Mouse (Mus musculus) lung, adult 2 months (tissue): ENCODE measurements at regions not wholly inside any gene's neighbourhood (a gene's known extent, or its start where the extent isn't known, plus 50 kb on each side); places are given as distances from the start of the nearest gene placed in this dataset.
"Not testable (repeated sequence)": the region's sequence is repeated elsewhere in the genome, so short reads cannot be mapped to it uniquely, and the experiment has no call there.

Experiments used
- DNase-seq: peaks from one replicate; pipeline ENCODE4 v3.0.0; 2022
- H3K4me1 ChIP-seq: fragments of 200-500 bp; 2 replicates; pipeline ENCODE4 v1.6.1; 2011; ENCODE audit warnings: low read length; ENCODE audit not compliant: control insufficient read depth, insufficient read depth
- H3K4me3 ChIP-seq: fragments of 200-500 bp; replicated peaks from 2 replicates; pipeline ENCODE3; 2011; ENCODE audit warnings: low read depth, mild to moderate bottlenecking, control low read depth, low read length; ENCODE audit errors: extremely low read depth
- CTCF ChIP-seq: fragments of 200-500 bp; IDR thresholded peaks from 2 replicates; pipeline ENCODE4 v1.5.1; 2011; ENCODE audit warnings: mild to moderate bottlenecking, low read length, control low read depth; ENCODE audit not compliant: insufficient read depth
- POLR2A ChIP-seq: fragments of 200-500 bp; IDR thresholded peaks from 2 replicates; pipeline ENCODE4 v1.6.1; 2011; ENCODE audit warnings: low read depth, mild to moderate bottlenecking, control low read depth, low read length, borderline replicate concordance; ENCODE audit errors: extremely low read depth
- WGBS: fragments of 180-500 bp; shearing (Covaris S2); methylation state at CpG from one replicate; pipeline ENCODE4 v1.1.7; 2018; 5-methylcytosine and 5-hydroxymethylcytosine counted together

DNA sequence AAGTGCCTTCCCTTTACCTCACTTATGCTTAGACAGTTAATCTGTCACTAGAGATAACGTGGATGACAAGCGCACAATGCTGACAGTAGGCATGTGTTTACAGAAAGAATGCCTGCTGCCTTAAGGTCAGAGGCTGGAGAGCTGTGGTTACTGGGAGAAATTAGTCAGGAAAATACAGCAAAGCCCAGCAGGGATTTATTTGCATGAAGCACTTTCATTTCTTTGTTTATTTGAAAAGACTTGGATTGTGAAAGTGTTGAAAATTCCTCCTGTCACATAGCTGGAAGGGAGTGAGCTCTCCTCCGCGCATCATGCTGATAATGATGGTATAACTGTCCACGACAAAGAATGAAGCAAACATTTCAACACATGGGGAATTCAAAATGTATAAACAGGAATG lies 237.5 kb upstream of the Speer4f2 start:
- no peak for DNase-seq
- WGBS, result 17% methylated on average over 5 of the region's 5 CpGs
- Histone ChIP-seq H3K4me3 (no peak overlapping the region), H3K4me1 (no peaks in the 10 kb centered on the region)
- TF ChIP-seq CTCF (no peak), POLR2A (no peak)

DNA sequence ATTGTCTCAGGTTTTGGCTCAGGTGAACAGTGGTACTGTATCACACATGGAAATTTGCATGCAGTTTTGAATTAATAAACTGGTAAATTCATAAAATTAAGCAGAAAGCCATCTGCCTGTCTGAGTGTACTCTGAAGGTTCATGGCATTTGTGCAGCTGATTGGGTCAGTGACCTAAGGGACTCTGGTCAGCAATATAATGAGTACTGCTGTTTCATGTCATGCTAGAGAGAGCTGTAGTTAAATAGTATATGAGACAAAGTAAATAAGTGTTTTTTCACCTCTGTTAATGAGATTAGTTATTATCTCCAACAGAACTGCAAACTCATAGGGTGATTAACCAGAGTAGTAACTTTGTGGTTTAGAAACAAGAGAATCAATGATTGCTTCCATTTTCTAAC lies 231.4 kb upstream of the Speer4f2 start:
- no peaks in the 10 kb centered on the region for H3K4me1 ChIP-seq
- DNase-seq, result no peak
- TF ChIP-seq CTCF (no peak), POLR2A (no peak)
- no peak overlapping the region for H3K4me3 ChIP-seq

DNA sequence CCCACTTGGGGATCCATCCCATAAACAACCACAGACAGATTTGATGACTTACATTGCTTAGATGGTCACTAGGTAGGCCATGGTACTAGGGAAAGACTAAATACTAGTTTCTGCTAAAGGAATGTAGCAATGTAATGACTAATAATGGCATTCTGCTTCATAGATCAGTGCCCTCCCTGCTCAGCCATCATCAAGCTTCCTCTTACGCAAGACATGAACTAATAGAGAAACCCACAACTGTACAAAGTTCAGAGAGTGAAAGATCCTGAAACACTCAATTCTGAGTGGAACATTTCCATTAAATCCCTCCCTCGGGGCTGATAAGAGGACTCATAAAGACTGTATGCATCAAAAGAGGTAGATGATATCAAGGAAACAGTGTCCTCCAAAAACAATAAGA lies 198.4 kb upstream of the Speer4f2 start:
- H3K4me1 ChIP-seq, result no peaks in the 10 kb centered on the region
- TF ChIP-seq CTCF (no peak), POLR2A (no peak)
- 87% methylated on average over 2 of the region's 2 CpGs for WGBS
- H3K4me3 ChIP-seq, result no peak overlapping the region
- DNase-seq, result no peak

DNA sequence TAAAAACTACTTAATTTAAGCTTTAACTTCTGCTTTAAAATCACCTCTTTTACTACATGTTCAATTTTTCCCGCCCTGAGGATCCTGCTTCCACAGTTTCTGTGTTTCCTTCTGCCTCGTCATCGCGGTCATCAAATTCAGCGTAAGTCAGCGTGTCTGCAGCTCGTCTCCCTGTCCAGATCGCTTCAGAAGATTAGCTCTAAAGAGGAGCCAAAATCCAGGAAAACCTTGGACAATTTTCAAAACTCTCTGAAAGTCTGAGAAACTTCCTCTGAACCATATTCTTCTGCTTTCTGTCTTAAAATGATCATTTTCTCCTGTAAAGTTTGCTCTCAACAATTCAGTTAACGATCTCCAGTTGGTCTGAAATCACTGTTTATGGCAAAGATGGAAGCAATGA lies 196.2 kb upstream of the Speer4f2 start:
- no peak overlapping the region for H3K4me3 ChIP-seq
- no peaks in the 10 kb centered on the region for H3K4me1 ChIP-seq
- 73% methylated on average over 9 of the region's 9 CpGs for WGBS
- DNase-seq, result no peak
- TF ChIP-seq CTCF, result no peak
- TF ChIP-seq POLR2A, result no peak

DNA sequence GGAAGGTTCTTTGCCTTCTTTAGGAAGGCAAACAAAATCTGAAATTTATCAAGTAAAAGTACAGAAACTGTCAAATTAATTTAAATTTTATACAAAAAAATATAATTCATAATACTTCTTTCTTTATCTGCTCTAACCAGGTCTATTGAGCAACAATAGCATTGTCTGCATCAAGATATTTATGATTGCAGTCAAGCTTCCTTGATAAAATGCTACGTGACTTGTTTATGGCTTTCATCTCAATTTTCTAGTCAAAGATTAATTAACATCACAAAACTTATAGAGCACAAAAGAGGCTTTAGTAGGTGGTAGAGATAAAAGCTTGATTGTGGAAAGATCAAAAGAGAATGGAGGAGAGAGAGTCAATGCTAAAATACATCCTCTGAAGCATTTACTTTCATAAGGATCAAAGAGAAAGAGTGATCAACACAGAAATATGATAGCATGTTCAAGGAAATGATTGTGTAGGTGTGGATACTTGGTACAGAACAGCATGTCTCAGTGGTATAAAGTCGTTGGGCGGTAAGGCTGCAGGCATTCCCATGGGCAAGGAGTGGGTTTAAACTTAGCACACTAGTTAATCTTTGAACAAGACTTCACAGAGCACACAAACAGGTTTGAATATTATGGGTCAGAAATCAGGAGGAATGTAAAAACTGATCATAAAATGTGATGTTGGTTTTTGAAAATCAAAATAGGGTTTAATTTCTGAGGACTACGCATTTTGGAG lies 164.3 kb upstream of the Speer4f2 start:
- no peak for TF ChIP-seq CTCF
- TF ChIP-seq POLR2A, result no peak

DNA sequence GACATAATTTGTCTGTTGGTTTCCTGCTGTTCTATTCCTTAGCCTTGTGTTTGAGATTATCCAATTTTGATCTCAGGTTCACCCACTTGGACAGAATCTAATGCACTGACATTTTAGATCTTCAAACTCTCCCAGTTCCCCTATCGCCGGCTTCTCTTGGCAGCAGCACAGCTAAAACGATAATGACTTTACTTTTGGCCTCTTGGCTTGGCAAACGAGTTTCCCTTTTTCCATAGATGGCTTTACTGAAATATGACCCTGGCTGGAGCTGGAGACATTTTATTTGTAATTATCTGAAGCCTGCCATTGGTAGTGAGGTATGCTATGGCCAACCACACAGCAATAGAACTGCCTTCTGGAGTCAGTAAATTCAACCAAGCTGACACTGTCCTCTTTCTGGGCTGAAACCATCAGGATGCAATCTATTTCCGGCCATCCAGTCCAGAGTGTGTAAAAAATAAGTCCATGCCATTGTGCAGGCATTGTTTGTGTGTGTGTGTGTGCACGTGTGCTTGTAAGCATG lies 162.2 kb upstream of the Speer4f2 start:
- TF ChIP-seq POLR2A (no peak), CTCF (no peak)
- no peak for DNase-seq
- H3K4me1 ChIP-seq, result no peaks in the 10 kb centered on the region; the same call in 1 of the 2 replicates
- WGBS, result 48% methylated on average over 6 of the region's 6 CpGs
- H3K4me3 ChIP-seq, result no peak overlapping the region

More for the DNA sequence above, 164.3 kb upstream of the Speer4f2 start:
- no peak overlapping the region for H3K4me3 ChIP-seq
- 76% methylated on average over 4 of the region's 4 CpGs for WGBS
- DNase-seq, result no peak
- no peaks in the 10 kb centered on the region; the same call in 1 of the 2 replicates for H3K4me1 ChIP-seq

DNA sequence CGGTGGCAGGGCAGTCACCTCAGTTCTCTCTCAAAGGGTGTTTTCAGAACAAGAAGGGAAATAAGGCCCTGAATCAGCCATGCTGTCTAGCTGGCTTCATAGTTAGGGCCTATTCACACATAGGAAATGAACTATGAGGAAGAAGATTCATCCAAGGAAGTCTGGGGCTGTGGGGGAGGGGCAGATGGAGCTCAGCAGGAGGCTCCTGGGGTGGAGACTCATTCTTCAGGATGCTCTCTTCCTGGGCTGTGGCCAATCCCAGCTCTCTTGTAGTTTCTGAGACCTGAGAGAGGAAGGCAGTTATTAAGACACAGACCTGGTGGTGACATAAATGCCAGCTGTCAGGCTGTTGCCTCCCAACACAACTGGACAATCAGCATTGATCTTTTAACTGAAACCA lies 149.4 kb upstream of the Speer4f2 start:
- H3K4me1 ChIP-seq, H3K4me3 ChIP-seq, DNase-seq: not testable (repeated sequence)
- 53% methylated on average over 1 of the region's 1 CpGs for WGBS

DNA sequence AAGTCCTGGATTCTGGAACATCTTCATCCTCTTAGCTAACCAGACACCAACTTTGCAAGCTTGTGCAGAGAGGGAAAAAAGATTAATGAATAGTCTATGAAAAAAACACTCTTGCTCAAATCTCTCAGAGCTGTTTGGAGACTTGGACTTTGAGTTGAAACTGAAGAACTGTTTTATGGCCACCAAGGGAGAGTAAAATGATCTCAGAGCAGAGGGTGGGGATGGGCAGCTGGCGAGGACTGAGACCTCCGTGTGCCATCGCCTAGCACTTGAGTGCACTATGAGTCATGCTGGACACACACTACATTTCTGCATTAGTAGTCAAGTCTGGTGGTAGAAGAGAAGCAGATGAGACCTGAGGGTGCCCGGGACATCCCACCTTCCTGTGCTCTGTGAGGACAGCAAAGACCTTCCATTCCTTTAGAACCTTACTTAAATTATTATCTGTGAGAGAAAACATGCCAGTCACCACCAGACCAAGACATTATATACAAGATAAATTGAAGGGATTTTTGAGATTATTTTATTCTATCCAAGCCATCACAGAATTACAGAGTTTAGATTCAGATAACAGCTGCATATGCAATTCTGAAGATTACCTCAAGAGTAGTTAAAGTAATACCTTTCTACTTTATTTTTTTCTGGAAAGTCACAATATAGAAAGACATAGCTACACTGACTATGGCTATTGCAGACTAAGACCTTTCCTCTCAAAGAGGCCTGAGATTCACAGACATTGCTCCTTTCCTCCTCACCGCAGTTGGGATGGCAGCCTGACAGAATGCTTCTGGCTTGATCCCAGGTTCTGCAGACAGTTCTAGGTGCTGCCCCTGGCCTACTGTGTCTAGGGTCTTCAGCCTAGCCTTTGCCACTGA lies 125.0 kb upstream of the Speer4f2 start:
- no peak for DNase-seq
- TF ChIP-seq CTCF (no peak), POLR2A (no peak)
- no peak overlapping the region for H3K4me3 ChIP-seq
- no peaks in the 10 kb centered on the region for H3K4me1 ChIP-seq
- 72% methylated on average over 5 of the region's 5 CpGs for WGBS

DNA sequence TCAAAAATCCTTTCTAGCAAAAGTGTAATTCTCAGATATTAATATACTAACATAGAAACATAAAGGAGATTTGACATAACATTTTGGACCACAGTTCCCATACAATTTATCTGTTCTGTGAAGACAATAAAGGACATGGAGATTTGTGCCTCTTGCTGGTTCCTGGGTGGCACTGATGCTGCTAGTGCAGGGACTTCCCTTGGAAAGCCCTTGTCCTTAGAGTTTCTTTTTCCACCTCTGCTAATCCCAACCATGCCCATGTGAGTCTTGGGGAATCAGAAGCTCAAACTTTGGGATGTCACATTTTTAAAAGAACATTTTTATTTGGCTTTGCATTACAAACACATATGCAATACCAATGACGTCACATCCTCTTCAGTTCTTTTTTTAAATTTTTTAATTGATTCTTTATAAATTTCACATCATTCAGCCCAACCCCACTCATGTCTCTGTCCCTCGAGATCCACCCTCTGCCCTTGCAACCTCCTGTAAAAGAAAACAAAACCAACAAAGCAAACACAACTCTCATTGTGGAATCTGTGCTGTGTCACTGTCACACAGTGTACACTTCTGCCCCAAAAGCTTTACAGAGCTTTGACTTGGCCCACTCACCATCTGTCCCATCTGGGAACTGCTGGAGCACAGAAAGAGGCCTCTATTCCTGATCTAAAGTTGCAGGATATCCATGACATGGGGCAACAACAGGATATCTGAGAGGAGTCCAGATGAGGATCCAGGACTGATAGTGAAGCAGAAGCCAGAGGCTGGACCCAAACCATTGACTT lies 112.2 kb upstream of the Speer4f2 start:
- TF ChIP-seq POLR2A, result no peak
- TF ChIP-seq CTCF, result no peak
- WGBS, result 63% methylated on average over 2 of the region's 2 CpGs
- no peaks in the 10 kb centered on the region for H3K4me1 ChIP-seq

More for the DNA sequence above, 112.2 kb upstream of the Speer4f2 start:
- no peak overlapping the region for H3K4me3 ChIP-seq
- no peak for DNase-seq
